Mouse (Mus musculus) limb, embryonic 10.5 days (tissue): ENCODE measurements around the gene Gps2. TPM values are rescaled to one million over a fixed set of nuclear protein-coding genes. Genes with fewer than 3 reads are reported as not detected.

Source experiments
- DNase-seq: peaks from one replicate; pipeline ENCODE4 v3.0.0-alpha.2; 2017; ENCODE audit warnings: low spot score
- H3K27ac ChIP-seq: fragments of 300-500 bp; sonication (generic); 2 replicates; pipeline ENCODE4 v1.5.1; 2016; ENCODE audit warnings: mild to moderate bottlenecking
- H3K27me3 ChIP-seq: fragments of 300-500 bp; sonication (generic); 2 replicates; pipeline ENCODE4 v1.6.1; 2016; ENCODE audit warnings: low read depth, mild to moderate bottlenecking; ENCODE audit not compliant: poor library complexity, severe bottlenecking
- H3K36me3 ChIP-seq: fragments of 300-500 bp; sonication (generic); 2 replicates; pipeline ENCODE4 v1.6.1; 2016; ENCODE audit warnings: mild to moderate bottlenecking, moderate library complexity
- H3K4me1 ChIP-seq: fragments of 300-500 bp; sonication (generic); 2 replicates; pipeline ENCODE4 v1.6.1; 2016
- H3K4me3 ChIP-seq: fragments of 300-500 bp; sonication (generic); 2 replicates; pipeline ENCODE4 v1.5.1; 2016; ENCODE audit warnings: mild to moderate bottlenecking, moderate library complexity
- H3K9me3 ChIP-seq: fragments of 300-500 bp; sonication (generic); replicated peaks from 2 replicates; pipeline ENCODE4 v1.6.1; 2016; ENCODE audit warnings: mild to moderate bottlenecking
- WGBS: fragments of 180-500 bp; shearing (Covaris S2); methylation state at CpG from one replicate; pipeline ENCODE4 v1.1.7; 2016; 5-methylcytosine and 5-hydroxymethylcytosine counted together
- polyA plus RNA-seq: library from polyadenylated mRNA; unstranded; fragments of >200 nt; fragmentation: Nextera tagmentation; extraction: Ambion mirVana; gene quantifications from 2 replicates; pipeline ENCODE4 v1.2.1, GENCODE M21; 2016

Gene Gps2
- polyA plus RNA-seq, 1 experiment from 2014 or later = 91.6 TPM

DNA sequence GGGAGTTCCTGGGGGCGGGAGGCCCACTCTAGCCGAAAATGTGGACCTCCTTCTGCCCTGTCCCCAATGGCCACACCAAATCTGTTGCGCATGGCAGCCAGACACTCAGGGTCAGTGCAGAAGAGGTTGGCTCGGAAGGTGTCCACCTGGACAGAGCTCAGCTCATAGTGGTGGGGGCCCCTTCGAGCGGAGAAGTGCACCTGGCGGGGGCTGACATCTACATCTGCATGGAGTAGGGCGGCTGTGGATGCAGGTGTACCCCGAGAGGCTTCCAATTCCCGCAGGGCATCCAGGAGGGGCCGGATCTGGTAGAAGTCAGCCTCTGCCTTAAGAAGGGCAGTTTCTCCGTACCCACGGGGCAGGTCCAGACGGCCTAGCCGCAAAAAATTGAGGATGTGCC is 34.0 kb upstream of the Gps2 start:
- Histone ChIP-seq H3K4me1 (peaks cover 55% of the 10 kb centered on the region), H3K9me3 (no peaks in the 10 kb centered on the region), H3K27me3 (no peaks in the 10 kb centered on the region), H3K27ac (peak overlapping the region; percentile 87; the same call in 1 of the 2 replicates), H3K4me3 (peak overlapping the region; percentile 58), H3K36me3 (no peaks in the 10 kb centered on the region)
- WGBS = 55% methylated on average over 15 of the region's 15 CpGs
- no peak for DNase-seq

DNA sequence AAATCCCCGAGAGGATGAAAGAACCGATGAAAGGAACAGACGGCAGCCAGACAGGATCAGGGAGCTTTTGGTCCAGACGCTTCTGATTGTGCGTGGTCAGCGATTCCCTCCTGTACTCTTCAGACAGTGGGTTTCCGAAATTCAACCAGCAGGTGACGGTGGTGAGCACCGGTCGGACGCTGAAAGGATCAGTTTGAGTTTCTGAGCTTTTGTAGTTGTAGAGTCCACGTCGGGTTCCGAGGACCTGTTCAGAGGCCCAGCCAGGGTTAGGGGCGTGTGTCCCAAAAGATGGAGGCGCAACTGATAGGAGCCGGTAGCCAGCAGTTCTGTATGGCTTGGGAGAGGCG is 33.2 kb upstream of the Gps2 start:
- H3K9me3 ChIP-seq = no peaks in the 10 kb centered on the region
- H3K4me3 ChIP-seq = peak overlapping the region; percentile 58
- under 1% methylated on average over 18 of the region's 18 CpGs for WGBS
- no peaks in the 10 kb centered on the region for H3K27me3 ChIP-seq
- no peaks in the 10 kb centered on the region for H3K36me3 ChIP-seq
- H3K27ac ChIP-seq = peak overlapping the region; percentile 87
- H3K4me1 ChIP-seq = peaks cover 55% of the 10 kb centered on the region
- no peak for DNase-seq

DNA sequence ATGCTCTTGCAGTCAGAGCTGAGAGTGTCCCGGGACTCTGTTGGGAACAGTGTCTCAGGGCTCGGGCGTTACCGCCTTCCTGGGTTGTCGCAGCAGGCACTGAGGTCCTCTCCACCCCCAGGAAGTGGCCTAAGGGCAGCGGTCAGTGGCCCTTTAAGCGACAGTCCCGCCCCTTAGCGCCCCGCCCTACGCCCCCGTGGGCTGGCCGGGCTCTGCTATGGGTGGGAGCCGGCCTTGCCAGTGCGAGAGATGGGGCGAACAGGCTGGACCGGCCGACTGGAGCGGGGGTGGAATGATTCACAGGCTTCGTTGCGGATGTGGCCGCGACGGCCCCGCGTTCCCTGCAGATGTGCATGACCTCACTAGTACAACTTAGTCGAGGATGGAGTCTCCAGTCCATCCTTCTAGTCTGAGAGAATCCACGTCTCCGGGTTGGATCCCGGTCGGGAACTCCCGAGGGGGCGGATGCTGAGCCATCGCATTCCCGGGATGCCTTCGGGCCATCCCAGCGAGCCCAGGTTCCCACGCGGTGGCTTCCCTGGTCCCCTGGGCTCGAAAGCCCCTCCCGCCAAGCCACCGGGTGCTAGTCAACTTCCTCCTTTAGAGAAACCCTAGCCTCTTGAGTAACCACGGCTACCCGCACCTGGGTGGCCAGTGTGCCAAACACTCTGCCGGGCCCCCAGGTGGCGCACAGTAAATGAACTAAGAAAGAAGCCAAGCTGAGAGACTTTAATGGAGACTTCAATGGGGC is 32.7 kb upstream of the Gps2 start, which contains the start of gene Kctd11:
Kctd11 (minus strand) TSS at position 554 of the 751 bp plus-strand sequence.
- Histone ChIP-seq H3K4me3 (peak within 1 kb of the TSS; percentile 58), H3K27ac (peak within 1 kb of the TSS; percentile 87), H3K9me3 (no peaks in the 10 kb centered on the region), H3K36me3 (no peaks in the 10 kb centered on the region), H3K27me3 (no peaks in the 10 kb centered on the region), H3K4me1 (peaks cover 52% of the 10 kb centered on the region)
- peak; percentile 89 for DNase-seq
- under 1% methylated on average over 46 of the region's 46 CpGs for WGBS

DNA sequence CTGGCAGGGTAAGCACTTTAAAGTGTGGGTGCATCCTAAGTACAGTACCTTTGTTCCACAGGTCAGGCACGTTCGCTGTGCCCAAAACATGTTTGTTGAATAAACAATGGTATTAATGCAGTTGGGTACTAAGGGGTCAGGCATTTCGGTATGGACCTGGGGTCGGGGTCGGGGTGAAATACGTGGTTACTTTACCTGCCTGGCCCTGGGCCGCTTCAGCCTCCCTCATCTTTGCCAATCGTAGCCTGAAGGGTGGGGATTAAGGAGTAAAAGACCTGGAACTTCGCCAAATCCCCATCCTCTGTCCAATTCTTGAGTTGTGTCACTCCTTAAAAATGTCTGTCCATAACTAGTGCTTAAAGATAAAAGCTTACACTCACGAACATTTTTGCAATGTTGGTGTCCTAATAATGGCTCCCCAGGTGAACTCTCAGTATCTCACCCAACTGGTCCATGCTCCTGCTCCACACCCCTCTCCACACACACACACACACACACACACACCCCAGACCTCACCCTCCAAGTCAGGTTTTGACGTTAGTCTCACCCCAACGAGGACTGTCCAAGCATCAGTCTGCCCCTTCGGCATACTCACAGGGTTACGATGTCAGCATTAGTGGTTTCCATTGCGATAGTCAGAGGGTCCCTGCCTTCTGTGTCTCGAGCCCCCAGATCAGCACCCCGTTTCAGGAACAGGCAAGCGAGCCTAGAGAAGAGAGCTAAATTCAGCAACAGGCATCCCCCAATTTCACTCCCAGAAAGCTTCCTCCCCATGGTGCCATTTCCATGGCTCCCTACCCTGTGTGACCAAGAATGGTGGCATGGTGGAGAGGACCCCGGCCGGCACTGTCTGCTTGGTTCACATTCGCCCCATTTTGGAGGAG is 31.7 kb upstream of the Gps2 start:
- no peak for DNase-seq
- no peaks in the 10 kb centered on the region for H3K27me3 ChIP-seq
- H3K9me3 ChIP-seq = no peaks in the 10 kb centered on the region
- peak overlapping the region; percentile 58 for H3K4me3 ChIP-seq
- H3K36me3 ChIP-seq = no peaks in the 10 kb centered on the region
- peaks cover 43% of the 10 kb centered on the region for H3K4me1 ChIP-seq
- peak overlapping the region; percentile 87 for H3K27ac ChIP-seq
- WGBS = 65% methylated on average over 21 of the region's 21 CpGs

DNA sequence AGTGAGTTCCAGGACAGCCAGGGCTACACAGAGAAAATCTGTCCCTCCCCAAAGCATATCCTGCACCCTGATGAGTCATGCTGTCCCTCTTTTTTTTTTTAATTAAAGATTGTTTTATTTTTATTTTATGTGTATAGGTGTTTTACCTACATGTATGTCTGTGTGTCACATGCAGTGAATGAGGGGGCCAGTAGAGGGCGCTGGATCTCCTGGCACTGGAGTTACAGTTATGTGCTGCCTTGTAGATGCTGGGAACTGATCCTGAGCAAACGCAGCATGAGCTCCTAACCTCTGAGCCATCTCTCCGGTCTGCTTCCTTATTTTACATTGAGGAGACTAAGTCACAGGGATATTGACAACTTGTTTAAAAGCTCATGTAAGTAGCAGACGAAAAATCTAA is 30.6 kb upstream of the Gps2 start:
- WGBS = 64% methylated on average over 4 of the region's 4 CpGs
- DNase-seq = no peak
- H3K36me3 ChIP-seq = no peaks in the 10 kb centered on the region

DNA sequence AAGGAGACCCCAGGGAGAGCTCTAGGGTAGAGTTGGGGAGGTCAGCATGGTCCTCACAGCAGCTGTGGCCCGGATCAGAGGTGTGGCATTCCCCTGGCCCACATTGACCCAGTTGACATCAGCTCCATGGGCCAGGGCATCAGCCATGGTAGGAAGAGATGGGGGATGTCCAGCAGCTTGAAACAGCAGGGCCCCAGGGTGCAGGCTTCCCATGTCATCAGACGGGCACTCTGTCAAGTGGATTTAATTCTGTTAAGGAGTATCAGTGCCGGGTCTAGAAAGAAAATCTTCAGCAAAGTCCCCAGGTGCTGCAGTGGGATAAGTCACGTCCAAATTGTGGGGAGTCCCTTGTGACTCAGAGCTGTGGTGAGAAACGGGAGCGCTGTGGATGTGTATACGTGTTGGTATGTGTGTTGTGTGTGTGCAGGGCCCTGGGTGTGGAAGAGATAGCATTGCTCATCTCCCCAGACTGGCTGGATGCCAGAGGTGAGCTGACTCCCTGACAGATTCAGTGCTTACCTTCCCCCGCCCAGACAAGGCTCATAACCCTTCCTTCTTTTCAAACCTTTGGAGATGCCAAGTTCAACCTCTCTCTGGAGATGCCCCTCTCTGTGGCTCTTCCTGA is 30.0 kb upstream of the Gps2 start:
- DNase-seq = no peak
- Histone ChIP-seq H3K27ac (no peak overlapping the region), H3K27me3 (no peaks in the 10 kb centered on the region), H3K36me3 (no peaks in the 10 kb centered on the region), H3K4me3 (no peak overlapping the region), H3K9me3 (no peaks in the 10 kb centered on the region), H3K4me1 (peaks cover 36% of the 10 kb centered on the region)
- WGBS = 92% methylated on average over 8 of the region's 8 CpGs

More for the DNA sequence above, 30.6 kb upstream of the Gps2 start:
- H3K4me3 ChIP-seq = no peak overlapping the region
- H3K4me1 ChIP-seq = peaks cover 42% of the 10 kb centered on the region
- no peaks in the 10 kb centered on the region for H3K9me3 ChIP-seq
- no peak overlapping the region for H3K27ac ChIP-seq
- no peaks in the 10 kb centered on the region for H3K27me3 ChIP-seq

DNA sequence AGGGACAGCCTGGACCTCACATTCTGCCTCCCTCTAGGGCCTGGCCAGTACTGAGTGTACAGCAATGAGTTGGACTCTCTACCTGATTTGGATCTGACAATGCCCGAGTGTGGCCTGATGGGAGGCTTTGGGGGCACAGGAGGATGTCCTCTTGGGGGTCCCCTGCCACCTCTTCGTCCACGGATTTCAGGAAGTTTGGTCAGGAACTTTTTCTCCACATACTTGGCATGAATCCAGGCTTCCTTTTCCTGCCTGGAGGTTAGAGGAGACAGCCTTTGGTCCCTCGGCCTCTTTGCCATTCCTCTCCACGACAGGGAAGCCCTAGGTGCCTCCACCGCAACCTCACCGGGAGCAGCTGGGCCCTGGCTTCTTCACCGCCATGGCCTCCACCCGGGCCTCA is 29.4 kb upstream of the Gps2 start:
- WGBS = 83% methylated on average over 9 of the region's 9 CpGs
- no peak for DNase-seq
- no peaks in the 10 kb centered on the region for H3K36me3 ChIP-seq
- no peaks in the 10 kb centered on the region for H3K27me3 ChIP-seq
- H3K4me3 ChIP-seq = no peak overlapping the region
- peaks cover 32% of the 10 kb centered on the region for H3K4me1 ChIP-seq
- H3K27ac ChIP-seq = 0 out of 2 replicates have a peak overlapping the region, but pooled peaks have one; percentile 27
- no peaks in the 10 kb centered on the region for H3K9me3 ChIP-seq

DNA sequence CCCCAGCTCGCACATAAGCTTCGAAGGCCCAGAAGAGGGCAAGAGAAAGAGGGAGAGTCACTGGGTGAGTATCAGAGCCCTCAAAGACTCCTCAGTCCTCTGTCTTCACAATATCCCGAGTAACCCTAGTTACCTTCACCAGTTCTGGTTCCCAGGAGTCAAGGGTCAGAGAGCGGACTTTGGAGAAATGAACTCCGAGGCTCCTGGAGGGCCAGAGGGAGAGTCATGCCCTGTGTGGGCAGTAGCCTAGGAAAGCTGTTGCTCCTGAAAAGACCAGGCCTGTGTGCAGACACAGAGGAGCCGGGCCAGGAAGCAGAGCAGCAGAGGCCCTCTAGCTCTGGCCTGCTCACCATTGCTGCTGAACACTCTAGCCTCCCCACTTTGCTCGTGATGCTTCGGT is 29.0 kb upstream of the Gps2 start:
- WGBS = 81% methylated on average over 8 of the region's 8 CpGs
- no peak for DNase-seq
- H3K27me3 ChIP-seq = no peaks in the 10 kb centered on the region
- no peaks in the 10 kb centered on the region for H3K36me3 ChIP-seq
- H3K4me3 ChIP-seq = no peak overlapping the region
- H3K27ac ChIP-seq = 0 out of 2 replicates have a peak overlapping the region, but pooled peaks have one; percentile 27
- H3K4me1 ChIP-seq = peaks cover 28% of the 10 kb centered on the region
- H3K9me3 ChIP-seq = no peaks in the 10 kb centered on the region

DNA sequence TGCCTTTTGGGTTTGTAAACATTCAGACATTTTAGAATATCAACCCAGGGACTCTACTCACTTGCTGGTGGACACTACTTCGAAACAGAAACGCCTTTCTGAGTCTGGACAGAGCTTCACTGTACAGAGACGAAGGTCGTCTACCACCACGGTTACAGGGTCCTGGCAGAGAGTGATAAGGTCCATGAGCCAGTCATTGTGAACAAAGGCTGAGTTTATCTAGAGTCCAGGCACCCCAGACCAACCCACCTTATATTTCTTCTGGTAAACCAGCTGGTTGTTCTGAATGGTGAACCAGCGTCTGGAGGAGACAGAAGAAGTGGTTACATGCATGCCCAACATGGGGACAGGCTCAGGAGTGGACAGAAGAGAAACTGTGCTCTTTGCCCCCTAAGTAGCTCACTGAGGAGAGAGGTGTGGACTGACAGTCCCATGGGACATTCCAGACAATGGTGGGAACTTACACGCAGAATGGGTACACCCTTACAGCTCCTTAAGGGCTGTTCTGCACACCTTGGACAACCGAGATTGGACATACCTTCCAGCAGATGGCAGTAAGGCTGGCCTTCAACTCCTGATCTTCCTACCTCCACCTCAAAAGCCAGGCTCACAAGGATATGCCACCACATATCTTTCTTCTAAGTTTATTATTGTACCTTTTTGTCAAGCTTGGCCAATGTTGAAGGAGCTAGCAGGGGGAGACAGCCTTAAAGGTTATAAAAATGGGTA is 26.6 kb upstream of the Gps2 start:
- 76% methylated on average over 8 of the region's 8 CpGs for WGBS
- Histone ChIP-seq H3K4me1 (peaks cover 13% of the 10 kb centered on the region), H3K36me3 (no peaks in the 10 kb centered on the region), H3K27ac (no peak overlapping the region), H3K27me3 (no peaks in the 10 kb centered on the region), H3K9me3 (no peaks in the 10 kb centered on the region), H3K4me3 (no peak overlapping the region)
- no peak for DNase-seq

DNA sequence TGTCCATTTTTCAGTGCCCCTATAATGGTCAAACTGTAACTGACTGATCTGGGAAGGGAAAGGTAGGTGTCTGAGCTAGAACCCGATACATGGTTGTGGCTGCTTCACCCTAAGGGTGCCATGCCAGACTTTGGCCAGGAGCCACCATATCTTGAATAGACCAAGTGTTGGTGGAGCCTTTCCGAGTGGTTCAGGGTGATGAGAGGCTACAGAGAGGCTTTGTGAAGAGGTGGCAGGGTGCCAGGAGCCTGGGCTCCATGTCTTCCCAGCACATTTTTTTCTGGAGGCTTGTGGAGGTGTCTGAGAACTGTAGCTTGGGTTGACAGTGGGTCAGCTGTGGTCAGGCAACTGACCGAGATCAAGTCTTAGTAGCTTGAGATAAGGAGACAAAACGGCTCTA is 22.2 kb upstream of the Gps2 start:
- Histone ChIP-seq H3K4me1 (peaks cover 19% of the 10 kb centered on the region), H3K4me3 (no peak overlapping the region), H3K36me3 (no peaks in the 10 kb centered on the region), H3K9me3 (no peaks in the 10 kb centered on the region), H3K27me3 (no peaks in the 10 kb centered on the region), H3K27ac (no peak overlapping the region)
- 82% methylated on average over 4 of the region's 4 CpGs for WGBS
- DNase-seq = no peak

DNA sequence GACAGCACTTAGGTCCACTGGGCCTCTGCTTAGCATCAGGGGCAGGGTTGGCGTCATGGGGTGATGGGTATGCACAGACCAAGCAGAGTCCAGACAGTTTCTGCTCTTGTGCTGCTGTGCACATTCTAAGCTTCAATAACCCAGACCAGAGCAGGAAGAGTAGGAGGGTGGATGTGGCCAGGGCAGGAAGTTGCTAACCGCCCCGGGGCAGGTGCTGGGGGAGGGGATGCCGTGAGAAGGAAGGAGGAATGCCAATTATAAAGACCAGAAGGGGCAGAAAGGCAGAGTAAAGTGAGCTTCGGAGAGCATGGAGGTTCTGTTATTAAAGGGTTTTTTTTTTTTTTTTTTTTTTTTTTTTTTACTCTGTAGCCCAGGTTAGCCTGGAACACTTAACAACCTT is 19.0 kb upstream of the Gps2 start:
- Histone ChIP-seq H3K4me1 (peaks cover 34% of the 10 kb centered on the region), H3K36me3 (peaks cover 14% of the 10 kb centered on the region), H3K4me3 (no peak overlapping the region), H3K9me3 (no peaks in the 10 kb centered on the region), H3K27ac (no peak overlapping the region), H3K27me3 (no peaks in the 10 kb centered on the region)
- WGBS = 84% methylated on average over 5 of the region's 5 CpGs
- no peak for DNase-seq

DNA sequence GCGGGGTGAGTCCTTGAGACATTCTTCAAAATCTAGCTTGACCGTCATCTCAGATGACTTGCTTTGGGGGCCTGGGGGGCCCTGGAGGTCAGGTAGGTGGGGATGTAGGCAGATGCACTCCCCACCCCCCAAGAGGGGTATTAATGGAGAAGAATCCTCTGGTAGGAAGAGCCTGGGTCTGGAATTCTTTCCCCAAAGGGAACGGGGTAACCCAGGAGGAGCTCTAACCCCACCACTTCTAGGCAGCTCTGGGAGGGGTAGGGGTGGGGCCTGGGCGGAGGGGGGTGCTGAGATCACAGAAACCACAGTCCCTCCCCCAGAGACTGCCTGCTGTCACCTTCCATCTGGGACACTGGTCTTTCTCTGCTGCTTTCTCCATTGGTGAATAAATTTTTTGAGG is 18.4 kb upstream of the Gps2 start, which contains the start of gene Acap1:
Acap1 (minus strand) TSS at position 249 of the 400 bp plus-strand sequence.
- H3K27ac ChIP-seq = peak within 1 kb of the TSS; percentile 2; the same call in 1 of the 2 replicates
- WGBS = 75% methylated on average over 4 of the region's 4 CpGs
- no peak within 1 kb of the TSS for H3K4me3 ChIP-seq
- no peak for DNase-seq
- H3K36me3 ChIP-seq = peaks cover 14% of the 10 kb centered on the region
- no peaks in the 10 kb centered on the region for H3K9me3 ChIP-seq
- H3K27me3 ChIP-seq = no peaks in the 10 kb centered on the region
- peaks cover 36% of the 10 kb centered on the region for H3K4me1 ChIP-seq
